Mouse (Mus musculus) layer of hippocampus, adult 9-10 months (tissue): Measurements from ENCODE around the gene Tsen54.
A peak's percentile ranks its signal among the peaks of the same experiment; 100 is the strongest.

Experiments used
- DNase-seq: peaks from one replicate; pipeline ENCODE4 v3.0.0; 2022; ENCODE audit warnings: low spot score

The Tsen54 gene

GRCm38 (mm10) chr11:115814605-115815450, at the start of gene Tsen54:
Gene Tsen54, plus strand, starts transcription at chr11:115814724.
- no peak for DNase-seq

- DNase-seq = peak; percentile 99
Observed at GRCm38 (mm10) chr11:115765103-115765606, 49.4 kb upstream of the Tsen54 start, which contains the start of gene Tmem94. Gene Tmem94, plus strand, starts transcription at chr11:115765433.

GRCm38 (mm10) chr11:115765607-115766141, 48.9 kb upstream of the Tsen54 start:
- DNase-seq = no peak

GRCm38 (mm10) chr11:115766356-115766943, 48.1 kb upstream of the Tsen54 start:
- DNase-seq = no peak

- no peak for DNase-seq
Observed at GRCm38 (mm10) chr11:115766981-115767380, 47.5 kb upstream of the Tsen54 start.

- no peak for DNase-seq
Observed at GRCm38 (mm10) chr11:115768896-115769295, 45.6 kb upstream of the Tsen54 start.

- DNase-seq = no peak
Observed at GRCm38 (mm10) chr11:115774653-115775052, 39.9 kb upstream of the Tsen54 start.

- DNase-seq = no peak
Observed at GRCm38 (mm10) chr11:115775821-115776665, 38.5 kb upstream of the Tsen54 start.

GRCm38 (mm10) chr11:115776954-115777353, 37.6 kb upstream of the Tsen54 start:
- DNase-seq = no peak

GRCm38 (mm10) chr11:115777487-115778335, 36.8 kb upstream of the Tsen54 start:
- DNase-seq = no peak

GRCm38 (mm10) chr11:115779038-115779571, 35.4 kb upstream of the Tsen54 start:
- no peak for DNase-seq

- DNase-seq = no peak
Observed at GRCm38 (mm10) chr11:115780141-115781070, 34.1 kb upstream of the Tsen54 start.

- no peak for DNase-seq
Observed at GRCm38 (mm10) chr11:115786473-115786872, 28.1 kb upstream of the Tsen54 start.

GRCm38 (mm10) chr11:115789787-115790186, 24.7 kb upstream of the Tsen54 start:
- no peak for DNase-seq

- no peak for DNase-seq
Observed at GRCm38 (mm10) chr11:115791919-115792318, 22.6 kb upstream of the Tsen54 start.

GRCm38 (mm10) chr11:115792353-115792752, 22.2 kb upstream of the Tsen54 start:
- DNase-seq = no peak

GRCm38 (mm10) chr11:115796898-115797297, 17.6 kb upstream of the Tsen54 start:
- no peak for DNase-seq

GRCm38 (mm10) chr11:115797665-115798064, 16.9 kb upstream of the Tsen54 start:
- no peak for DNase-seq

GRCm38 (mm10) chr11:115800981-115801380, 13.5 kb upstream of the Tsen54 start:
- DNase-seq = no peak
